Mouse (Mus musculus): ENCODE measurements around the gene Folr1. TPM values are rescaled to one million over a fixed set of nuclear protein-coding genes. Genes with fewer than 3 reads are reported as not detected.

The Folr1 gene
- total RNA-seq (2021), result 10 to 100 TPM in 1 of 2 experiments, 1 to 10 TPM in 1; 1.9 to 29.1 TPM
- long read RNA-seq, experiment 1, partial matches to known transcripts, result 2 of 3 reads
- long read RNA-seq, experiment 1, other reads (novel, unspliced or antisense), result 0 of 3 reads
- long read RNA-seq, experiment 2, partial matches to known transcripts, result 2 of 12 reads
- long read RNA-seq, experiment 2, other reads (novel, unspliced or antisense), result 4 of 12 reads

GRCm38 (mm10) chr7:101870629-101871028 lies at the start of gene Folr1:
Folr1 (minus strand) TSS chr7:101870788.
- DNase-seq (ENCODE audit: low spot score in 2 of 2), result no peak

- no peak for DNase-seq (ENCODE audit: low spot score in 2 of 2)
These were observed 47.5 kb upstream of the Folr1 start for GRCm38 (mm10) chr7:101918071-101918470.

GRCm38 (mm10) chr7:101911982-101912381 lies 41.4 kb upstream of the Folr1 start:
- DNase-seq (ENCODE audit: low spot score in 2 of 2), result no peak

GRCm38 (mm10) chr7:101910138-101910537 lies 39.5 kb upstream of the Folr1 start:
- no peak for DNase-seq (ENCODE audit: low spot score in 2 of 2)

GRCm38 (mm10) chr7:101908367-101908766 lies 37.8 kb upstream of the Folr1 start:
- DNase-seq (ENCODE audit: low spot score in 2 of 2), result no peak

- no peak for DNase-seq (ENCODE audit: low spot score in 2 of 2)
These were observed 36.1 kb upstream of the Folr1 start for GRCm38 (mm10) chr7:101906696-101907095.

- DNase-seq (ENCODE audit: low spot score in 2 of 2), result no peak
These were observed 35.7 kb upstream of the Folr1 start, which contains the start of gene Tomt for GRCm38 (mm10) chr7:101906287-101906681. Tomt (minus strand) TSS chr7:101906359.

- peak; percentile 95 to 99 for DNase-seq (ENCODE audit: low spot score in 2 of 2)
These were observed 35.1 kb upstream of the Folr1 start, which contains the start of gene Lamtor1 for GRCm38 (mm10) chr7:101905561-101906286. Lamtor1 (plus strand) TSS chr7:101905904.

GRCm38 (mm10) chr7:101902846-101903245 lies 32.3 kb upstream of the Folr1 start:
- no peak for DNase-seq (ENCODE audit: low spot score in 2 of 2)

- DNase-seq (ENCODE audit: low spot score in 2 of 2), result no peak
These were observed 31.4 kb upstream of the Folr1 start for GRCm38 (mm10) chr7:101901969-101902368.

GRCm38 (mm10) chr7:101900331-101901097 lies 29.9 kb upstream of the Folr1 start:
- DNase-seq (ENCODE audit: low spot score in 2 of 2), result no peak

GRCm38 (mm10) chr7:101896104-101897066 lies 25.8 kb upstream of the Folr1 start:
- DNase-seq (ENCODE audit: low spot score in 2 of 2), result peak; percentile 75 to 91

- DNase-seq (ENCODE audit: low spot score in 2 of 2), result no peak
These were observed 25.1 kb upstream of the Folr1 start for GRCm38 (mm10) chr7:101895695-101896094.

- DNase-seq (ENCODE audit: low spot score in 2 of 2), result no peak
These were observed 17.9 kb upstream of the Folr1 start for GRCm38 (mm10) chr7:101888460-101888859.

- DNase-seq (ENCODE audit: low spot score in 2 of 2), result no peak
These were observed 15.7 kb upstream of the Folr1 start for GRCm38 (mm10) chr7:101886274-101886673.

GRCm38 (mm10) chr7:101884160-101884559 lies 13.6 kb upstream of the Folr1 start:
- DNase-seq (ENCODE audit: low spot score in 2 of 2), result no peak

- DNase-seq (ENCODE audit: low spot score in 2 of 2), result no peak
These were observed 12.0 kb upstream of the Folr1 start for GRCm38 (mm10) chr7:101882413-101883154.

GRCm38 (mm10) chr7:101880855-101881254 lies 10.3 kb upstream of the Folr1 start:
- no peak for DNase-seq (ENCODE audit: low spot score in 2 of 2)

- no peak for DNase-seq (ENCODE audit: low spot score in 2 of 2)
These were observed 5.4 kb upstream of the Folr1 start for GRCm38 (mm10) chr7:101875978-101876377.

- no peak for DNase-seq (ENCODE audit: low spot score in 2 of 2)
These were observed 708 bp upstream of the Folr1 start for GRCm38 (mm10) chr7:101871296-101871695.
